Mouse (Mus musculus) heart, postnatal 0 days (tissue): ENCODE data around the gene Kif26b. TPM values are rescaled to one million over a fixed set of nuclear protein-coding genes. Genes with fewer than 3 reads are reported as not detected.

Experiments
- ATAC-seq: fragments of 200-750 bp; cut with Nextera tagmentation; 2 replicates; pipeline ENCODE4 v1.8.0; 2017; ENCODE audit warnings: low read depth, moderate number of reproducible peaks, moderate library complexity; ENCODE audit not compliant: insufficient read depth
- DNase-seq: peaks from one replicate; pipeline ENCODE4 v3.0.0-alpha.2; 2016; ENCODE audit warnings: low spot score
- H3K27ac ChIP-seq: fragments of 300-500 bp; sonication (generic); 2 replicates; pipeline ENCODE4 v1.5.1; 2014; ENCODE audit warnings: low read depth, mild to moderate bottlenecking
- H3K27me3 ChIP-seq: fragments of 300-500 bp; sonication (generic); 2 replicates; pipeline ENCODE4 v1.6.1; 2014; ENCODE audit warnings: low read length, mixed read lengths; ENCODE audit not compliant: control insufficient read depth, insufficient read depth
- H3K36me3 ChIP-seq: fragments of 300-500 bp; sonication (generic); replicated peaks from 2 replicates; pipeline ENCODE4 v1.6.1; 2014; ENCODE audit warnings: low read length, mixed read lengths; ENCODE audit not compliant: control insufficient read depth, insufficient read depth
- H3K4me1 ChIP-seq: fragments of 300-500 bp; sonication (generic); 2 replicates; pipeline ENCODE4 v1.6.1; 2014; ENCODE audit warnings: antibody characterized with exemption; ENCODE audit not compliant: control insufficient read depth, insufficient read depth
- H3K4me2 ChIP-seq: fragments of 300-500 bp; sonication (generic); 2 replicates; pipeline ENCODE4 v1.6.1; 2014; ENCODE audit warnings: low read depth, mild to moderate bottlenecking, low read length, moderate library complexity
- H3K4me3 ChIP-seq: fragments of 300-500 bp; sonication (generic); 2 replicates; pipeline ENCODE4 v1.5.1; 2014; ENCODE audit warnings: low read depth, low read length
- H3K9ac ChIP-seq: fragments of 300-500 bp; sonication (generic); replicated peaks from 2 replicates; pipeline ENCODE4 v1.6.1; 2014; ENCODE audit warnings: low read depth, low read length, mixed read lengths
- H3K9me3 ChIP-seq: fragments of 300-500 bp; sonication (generic); replicated peaks from 2 replicates; pipeline ENCODE4 v1.6.1; 2016; ENCODE audit warnings: low read length; ENCODE audit not compliant: control insufficient read depth
- CTCF ChIP-seq: IDR thresholded peaks from 2 replicates; pipeline ENCODE4 v1.5.1; 2016; ENCODE audit warnings: antibody characterized with exemption, control low read depth, low read depth
- EP300 ChIP-seq: IDR thresholded peaks from 2 replicates; pipeline ENCODE4 v1.6.1; 2016; ENCODE audit warnings: antibody characterized with exemption, low read depth
- WGBS: fragments of 180-500 bp; shearing (Covaris S2); extraction: QIAGEN DNeasy Blood & Tissue Kit; methylation state at CpG from one replicate; pipeline ENCODE4 v1.1.7; 2014; 5-methylcytosine and 5-hydroxymethylcytosine counted together
- polyA plus RNA-seq: library from polyadenylated mRNA; unstranded; fragments of >200 nt; fragmentation: Nextera tagmentation; extraction: Ambion mirVana; gene quantifications from 2 replicates; pipeline ENCODE4 v1.2.1, GENCODE M21; 2015
- total RNA-seq: library from RNA; depleted of rRNA; stranded (reverse); fragments of >200 nt; gene quantifications from 2 replicates; pipeline ENCODE4 v1.2.3, GENCODE M21; 2014; ENCODE audit warnings: low replicate concordance

Gene Kif26b
- total and polyA plus RNA-seq, 2 experiments from 2014 or later, result 1.8 to 19.8 TPM

DNA sequence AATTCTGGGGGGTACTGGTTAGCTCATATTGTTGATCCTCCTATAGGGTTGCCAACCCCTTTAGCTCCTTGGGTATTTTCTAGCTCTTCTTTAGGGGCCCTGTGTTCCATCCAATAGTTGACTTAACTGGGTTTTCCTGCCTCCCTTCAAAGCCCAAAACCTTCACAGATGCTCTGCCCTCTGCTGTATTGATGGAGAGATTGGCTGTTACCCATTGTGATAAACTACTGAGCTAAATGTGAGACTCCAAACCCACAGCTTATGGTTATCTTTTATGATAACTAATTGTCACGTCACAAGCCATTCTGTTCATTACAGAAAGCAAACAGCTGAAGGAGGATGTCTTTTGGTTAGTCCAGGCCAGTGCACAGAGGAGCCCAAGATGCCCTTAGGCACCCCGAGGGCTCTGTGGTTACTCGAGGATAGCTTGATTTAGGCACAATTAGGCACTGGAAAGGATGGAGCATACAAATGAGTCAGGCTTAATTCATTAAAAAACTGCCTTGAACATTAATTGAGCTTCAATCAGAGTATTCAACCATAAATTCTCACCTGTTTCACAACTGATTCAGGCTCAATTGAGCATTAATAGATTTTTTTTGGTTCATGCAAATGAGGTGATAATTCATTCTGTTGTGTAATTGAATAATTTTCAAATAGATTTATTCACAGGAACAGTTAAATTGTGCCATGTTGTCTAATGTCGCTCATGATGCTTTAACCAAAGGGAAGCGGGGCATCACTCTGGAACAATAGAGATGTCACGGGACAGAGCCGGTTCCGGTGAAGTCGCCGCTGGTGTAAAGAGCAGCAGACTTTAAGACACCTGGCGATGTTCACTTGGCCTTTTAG lies 364.5 kb downstream of the Kif26b start:
- H3K27me3 ChIP-seq, result no peaks in the 10 kb centered on the region
- WGBS, result 89% methylated on average over 11 of the region's 11 CpGs
- H3K27ac ChIP-seq, result no peak overlapping the region
- H3K9ac ChIP-seq, result no peak overlapping the region
- no peak for DNase-seq
- TF ChIP-seq CTCF (no peak), EP300 (no peak)
- no peaks in the 10 kb centered on the region for H3K4me1 ChIP-seq
- no peak for ATAC-seq
- H3K4me2 ChIP-seq, result no peak overlapping the region
- H3K36me3 ChIP-seq, result no peaks in the 10 kb centered on the region
- H3K9me3 ChIP-seq, result no peaks in the 10 kb centered on the region
- H3K4me3 ChIP-seq, result no peak overlapping the region

- ATAC-seq, result no peak
- no peak for DNase-seq
- Histone ChIP-seq H3K4me3 (no peak overlapping the region), H3K27me3 (no peaks in the 10 kb centered on the region), H3K9ac (no peak overlapping the region), H3K36me3 (no peaks in the 10 kb centered on the region), H3K9me3 (no peaks in the 10 kb centered on the region), H3K4me1 (no peaks in the 10 kb centered on the region), H3K27ac (no peak overlapping the region), H3K4me2 (no peak overlapping the region)
- 86% methylated on average over 3 of the region's 3 CpGs for WGBS
- no peak for TF ChIP-seq EP300
- TF ChIP-seq CTCF, result no peak
Measured at GRCm38 (mm10) chr1:178894081-178894401, 365.1 kb downstream of the Kif26b start.

GRCm38 (mm10) chr1:178895674-178896073 lies 366.7 kb downstream of the Kif26b start:
- no peak overlapping the region for H3K27ac ChIP-seq
- DNase-seq (no peak), ATAC-seq (no peak)
- no peak overlapping the region for H3K9ac ChIP-seq
- TF ChIP-seq EP300 (no peak), CTCF (no peak)
- no peak overlapping the region for H3K4me2 ChIP-seq
- WGBS, result 63% methylated on average over 4 of the region's 4 CpGs
- H3K9me3 ChIP-seq, result no peaks in the 10 kb centered on the region
- H3K4me3 ChIP-seq, result no peak overlapping the region
- H3K27me3 ChIP-seq, result no peaks in the 10 kb centered on the region
- no peaks in the 10 kb centered on the region for H3K4me1 ChIP-seq
- H3K36me3 ChIP-seq, result no peaks in the 10 kb centered on the region

- H3K36me3 ChIP-seq, result peaks cover 12% of the 10 kb centered on the region; the same call in 1 of the 2 replicates
- H3K4me2 ChIP-seq, result no peak overlapping the region
- H3K4me1 ChIP-seq, result no peaks in the 10 kb centered on the region
- TF ChIP-seq CTCF, result no peak
- no peak for TF ChIP-seq EP300
- no peaks in the 10 kb centered on the region for H3K27me3 ChIP-seq
- 64% methylated on average over 14 of the region's 14 CpGs for WGBS
- H3K27ac ChIP-seq, result no peak overlapping the region
- DNase-seq, result no peak
- H3K4me3 ChIP-seq, result no peak overlapping the region
- ATAC-seq, result no peak
- no peak overlapping the region for H3K9ac ChIP-seq
- H3K9me3 ChIP-seq, result no peaks in the 10 kb centered on the region
Measured at GRCm38 (mm10) chr1:178910951-178911350, 382.0 kb downstream of the Kif26b start.

GRCm38 (mm10) chr1:178912936-178913716 lies 384.2 kb downstream of the Kif26b start:
- DNase-seq (no peak), ATAC-seq (no peak)
- no peak overlapping the region for H3K4me3 ChIP-seq
- no peaks in the 10 kb centered on the region for H3K9me3 ChIP-seq
- TF ChIP-seq CTCF (no peak), EP300 (no peak)
- no peaks in the 10 kb centered on the region; the same call in 1 of the 2 replicates for H3K4me1 ChIP-seq
- no peak overlapping the region for H3K9ac ChIP-seq
- H3K36me3 ChIP-seq, result peaks cover 20% of the 10 kb centered on the region
- H3K27ac ChIP-seq, result no peak overlapping the region
- WGBS, result 39% methylated on average over 6 of the region's 6 CpGs
- H3K4me2 ChIP-seq, result no peak overlapping the region
- no peaks in the 10 kb centered on the region for H3K27me3 ChIP-seq
